Mouse (Mus musculus) neural tube, embryonic 13.5 days (tissue): ENCODE results near the gene Gpx1. TPM values are rescaled to one million over a fixed set of nuclear protein-coding genes. Genes with fewer than 3 reads are reported as not detected.
A peak's percentile ranks its signal among the peaks of the same experiment; 100 is the strongest.

ENCODE experiments used
- ATAC-seq: fragments of 200-750 bp; cut with Nextera tagmentation; 2 replicates; pipeline ENCODE4 v1.8.0; 2017; ENCODE audit warnings: low read depth, mild to moderate bottlenecking, moderate TSS enrichment, moderate library complexity
- H3K27ac ChIP-seq: fragments of 300-500 bp; sonication (generic); replicated peaks from 2 replicates; pipeline ENCODE4 v1.5.1; 2015; ENCODE audit warnings: moderate library complexity, mild to moderate bottlenecking, inconsistent platforms
- H3K27me3 ChIP-seq: fragments of 300-500 bp; sonication (generic); 2 replicates; pipeline ENCODE4 v1.6.1; 2015; ENCODE audit warnings: mild to moderate bottlenecking, inconsistent platforms
- H3K36me3 ChIP-seq: fragments of 300-500 bp; sonication (generic); 2 replicates; pipeline ENCODE4 v1.6.1; 2015; ENCODE audit warnings: mild to moderate bottlenecking, inconsistent platforms
- H3K4me1 ChIP-seq: fragments of 300-500 bp; sonication (generic); replicated peaks from 2 replicates; pipeline ENCODE4 v1.6.1; 2015; ENCODE audit warnings: inconsistent platforms
- H3K4me2 ChIP-seq: fragments of 300-500 bp; sonication (generic); 2 replicates; pipeline ENCODE4 v1.6.1; 2015; ENCODE audit warnings: inconsistent platforms, mild to moderate bottlenecking, moderate library complexity
- H3K4me3 ChIP-seq: fragments of 300-500 bp; sonication (generic); 2 replicates; pipeline ENCODE4 v1.5.1; 2015; ENCODE audit warnings: mild to moderate bottlenecking, inconsistent platforms
- H3K9ac ChIP-seq: fragments of 300-500 bp; sonication (generic); 2 replicates; pipeline ENCODE4 v1.6.1; 2015; ENCODE audit warnings: moderate library complexity, mild to moderate bottlenecking, inconsistent platforms
- H3K9me3 ChIP-seq: fragments of 300-500 bp; sonication (generic); 2 replicates; pipeline ENCODE4 v1.6.1; 2016; ENCODE audit warnings: inconsistent platforms
- WGBS: fragments of 180-500 bp; shearing (Covaris S2); methylation state at CpG from one replicate; pipeline ENCODE4 v1.1.7; 2015; 5-methylcytosine and 5-hydroxymethylcytosine counted together
- polyA plus RNA-seq: library from polyadenylated mRNA; unstranded; fragments of >200 nt; fragmentation: Nextera tagmentation; extraction: Ambion mirVana; gene quantifications from 2 replicates; pipeline ENCODE4 v1.2.1, GENCODE M21; 2015

Gene Gpx1
- polyA plus RNA-seq, 1 experiment from 2014 or later = 548 TPM

DNA sequence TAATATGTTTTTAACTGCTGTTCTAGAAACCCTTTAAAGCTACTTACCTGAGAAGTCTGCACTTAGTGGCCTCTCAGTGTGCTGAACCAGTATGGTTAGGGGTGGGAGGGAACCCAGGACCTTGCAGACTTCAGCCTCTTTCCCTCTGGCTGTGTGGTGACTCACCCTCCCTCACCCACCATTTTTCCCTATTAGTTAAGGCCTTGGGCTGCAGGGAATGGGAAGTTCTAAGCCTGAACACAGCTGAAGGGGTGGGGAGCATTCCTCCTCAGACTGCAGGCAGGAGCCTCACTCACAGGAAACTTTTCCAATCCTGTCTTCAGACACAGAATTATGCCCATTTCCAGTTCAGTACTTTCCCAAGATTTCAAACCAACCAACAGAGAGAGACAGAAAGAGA is 3.1 kb downstream of the Gpx1 start:
- Histone ChIP-seq H3K27me3 (no peaks in the 10 kb centered on the region), H3K4me2 (0 out of 2 replicates have a peak overlapping the region, but pooled peaks have one; percentile 3), H3K36me3 (0 out of 2 replicates have a peak, but pooled peaks cover 5% of the 10 kb centered on the region), H3K9me3 (no peaks in the 10 kb centered on the region), H3K4me3 (no peak overlapping the region), H3K4me1 (peaks cover 39% of the 10 kb centered on the region), H3K9ac (0 out of 2 replicates have a peak overlapping the region, but pooled peaks have one; percentile 95), H3K27ac (no peak overlapping the region)
- no peak for ATAC-seq

- H3K36me3 ChIP-seq = 0 out of 2 replicates have a peak, but pooled peaks cover 5% of the 10 kb centered on the region
- H3K4me1 ChIP-seq = peaks cover 41% of the 10 kb centered on the region
- no peaks in the 10 kb centered on the region for H3K27me3 ChIP-seq
- 44% methylated on average over 5 of the region's 5 CpGs for WGBS
- no peak for ATAC-seq
- H3K9me3 ChIP-seq = no peaks in the 10 kb centered on the region
- H3K27ac ChIP-seq = no peak overlapping the region
- no peak overlapping the region for H3K4me2 ChIP-seq
- no peak overlapping the region for H3K9ac ChIP-seq
- H3K4me3 ChIP-seq = no peak overlapping the region
These were observed 3.7 kb downstream of the Gpx1 start for GRCm38 (mm10) chr9:108342301-108342831.

- H3K36me3 ChIP-seq = no peaks in the 10 kb centered on the region
- ATAC-seq = no peak
- H3K4me1 ChIP-seq = peaks cover 41% of the 10 kb centered on the region
- no peaks in the 10 kb centered on the region for H3K9me3 ChIP-seq
- no peak overlapping the region for H3K4me3 ChIP-seq
- WGBS = 82% methylated on average over 3 of the region's 3 CpGs
- no peak overlapping the region for H3K4me2 ChIP-seq
- H3K27ac ChIP-seq = no peak overlapping the region
- 0 out of 2 replicates have a peak overlapping the region, but pooled peaks have one; percentile 2 for H3K9ac ChIP-seq
- no peaks in the 10 kb centered on the region for H3K27me3 ChIP-seq
These were observed 4.6 kb downstream of the Gpx1 start for GRCm38 (mm10) chr9:108343331-108343730.

DNA sequence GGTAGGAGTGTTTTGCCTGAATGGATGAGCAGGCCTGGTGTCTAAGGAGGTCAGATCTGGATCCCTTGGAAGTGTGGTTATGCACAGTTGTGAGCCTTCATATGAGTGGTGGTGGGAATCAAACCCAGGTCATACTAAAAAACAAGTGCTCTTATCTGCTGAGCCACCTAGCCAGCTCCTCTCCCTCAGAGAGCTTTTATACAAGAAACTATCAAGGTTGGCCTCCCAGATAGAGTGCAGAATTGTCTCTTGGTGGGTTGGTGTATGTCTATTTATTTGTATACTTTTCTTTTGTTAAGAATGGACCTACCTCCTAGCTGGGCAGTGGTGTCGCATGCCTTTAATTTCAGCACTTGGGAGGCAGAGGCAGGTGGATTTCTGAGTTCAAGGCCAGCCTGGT is 5.1 kb downstream of the Gpx1 start:
- Histone ChIP-seq H3K4me1 (peaks cover 41% of the 10 kb centered on the region), H3K27ac (no peak overlapping the region), H3K9ac (no peak overlapping the region), H3K36me3 (no peaks in the 10 kb centered on the region), H3K9me3 (no peaks in the 10 kb centered on the region), H3K27me3 (no peaks in the 10 kb centered on the region), H3K4me2 (no peak overlapping the region), H3K4me3 (no peak overlapping the region)
- WGBS = 93% methylated on average over 1 of the region's 1 CpGs
- no peak for ATAC-seq

DNA sequence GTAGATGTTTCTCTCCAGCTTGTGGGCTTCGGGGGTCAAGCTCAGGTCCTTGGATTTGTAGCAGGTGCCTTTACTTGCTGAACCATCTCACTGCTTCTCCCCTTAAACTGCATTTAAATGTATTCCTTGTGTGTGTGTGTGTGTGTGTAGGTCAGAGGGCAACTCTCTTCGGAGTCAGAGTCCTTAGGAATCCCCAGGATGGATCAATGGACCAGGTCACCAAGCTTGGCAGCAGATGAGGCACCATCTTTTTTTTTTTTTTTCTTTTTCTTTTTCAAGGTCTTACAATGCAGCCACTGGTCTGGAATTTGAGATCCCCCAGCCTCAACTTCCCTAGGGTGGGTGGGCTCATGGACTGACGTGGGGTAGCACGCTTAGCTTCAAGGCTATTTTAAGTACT is 5.8 kb downstream of the Gpx1 start:
- peaks cover 47% of the 10 kb centered on the region for H3K4me1 ChIP-seq
- H3K9ac ChIP-seq = no peak overlapping the region
- no peaks in the 10 kb centered on the region for H3K9me3 ChIP-seq
- WGBS = 78% methylated on average over 4 of the region's 4 CpGs
- no peaks in the 10 kb centered on the region for H3K27me3 ChIP-seq
- no peaks in the 10 kb centered on the region for H3K36me3 ChIP-seq
- no peak overlapping the region for H3K4me3 ChIP-seq
- no peak overlapping the region for H3K4me2 ChIP-seq
- H3K27ac ChIP-seq = no peak overlapping the region
- ATAC-seq = no peak

- H3K4me3 ChIP-seq = peak overlapping the region; percentile 89
- 4% methylated on average over 11 of the region's 11 CpGs for WGBS
- peaks cover 24% of the 10 kb centered on the region for H3K4me1 ChIP-seq
- peak overlapping the region; percentile 89 for H3K4me2 ChIP-seq
- H3K36me3 ChIP-seq = peaks cover 24% of the 10 kb centered on the region
- H3K9ac ChIP-seq = peak overlapping the region; percentile 93
- ATAC-seq = no peak
- peak overlapping the region; percentile 98 for H3K27ac ChIP-seq
- H3K9me3 ChIP-seq = no peaks in the 10 kb centered on the region
- no peaks in the 10 kb centered on the region for H3K27me3 ChIP-seq
These were observed 8.3 kb downstream of the Gpx1 start for GRCm38 (mm10) chr9:108347024-108347423.

GRCm38 (mm10) chr9:108347540-108348289 is 9.0 kb downstream of the Gpx1 start, which contains the start of gene Usp4:
Gene Usp4 (plus strand): TSS chr9:108347853.
- Histone ChIP-seq H3K36me3 (peaks cover 31% of the 10 kb centered on the region), H3K27me3 (no peaks in the 10 kb centered on the region), H3K27ac (peak within 1 kb of the TSS; percentile 98), H3K9ac (peak within 1 kb of the TSS; percentile 93), H3K4me2 (peak within 1 kb of the TSS; percentile 89), H3K4me1 (peaks cover 24% of the 10 kb centered on the region), H3K9me3 (no peaks in the 10 kb centered on the region), H3K4me3 (peak within 1 kb of the TSS; percentile 89)
- ATAC-seq = peak; percentile 96
- under 1% methylated on average over 67 of the region's 75 CpGs for WGBS

DNA sequence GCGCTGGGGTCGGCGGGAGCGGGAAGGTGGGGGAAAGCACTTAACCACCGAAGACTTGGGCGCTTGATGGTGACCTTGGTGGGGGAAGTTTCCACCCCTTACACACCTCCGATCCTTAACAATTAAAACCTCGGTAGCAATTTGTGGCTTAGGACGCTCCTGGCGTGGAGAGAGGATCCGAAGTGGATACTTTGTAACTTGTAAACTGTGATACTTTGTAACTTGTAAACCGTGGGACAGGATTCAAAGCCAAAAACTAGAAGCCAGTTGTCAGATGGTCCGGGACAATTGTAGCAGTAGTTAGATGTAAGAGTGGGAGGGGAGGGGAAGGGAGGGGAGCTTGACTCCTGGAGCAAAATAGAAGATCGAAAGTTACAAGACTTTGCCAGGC is 9.6 kb downstream of the Gpx1 start:
- no peak; the same call in 1 of the 2 replicates for ATAC-seq
- peaks cover 24% of the 10 kb centered on the region for H3K4me1 ChIP-seq
- H3K9ac ChIP-seq = peak overlapping the region; percentile 93
- peaks cover 37% of the 10 kb centered on the region for H3K36me3 ChIP-seq
- peak overlapping the region; percentile 89 for H3K4me2 ChIP-seq
- H3K9me3 ChIP-seq = no peaks in the 10 kb centered on the region
- peak overlapping the region; percentile 89 for H3K4me3 ChIP-seq
- 10% methylated on average over 14 of the region's 14 CpGs for WGBS
- peak overlapping the region; percentile 98 for H3K27ac ChIP-seq
- no peaks in the 10 kb centered on the region for H3K27me3 ChIP-seq

DNA sequence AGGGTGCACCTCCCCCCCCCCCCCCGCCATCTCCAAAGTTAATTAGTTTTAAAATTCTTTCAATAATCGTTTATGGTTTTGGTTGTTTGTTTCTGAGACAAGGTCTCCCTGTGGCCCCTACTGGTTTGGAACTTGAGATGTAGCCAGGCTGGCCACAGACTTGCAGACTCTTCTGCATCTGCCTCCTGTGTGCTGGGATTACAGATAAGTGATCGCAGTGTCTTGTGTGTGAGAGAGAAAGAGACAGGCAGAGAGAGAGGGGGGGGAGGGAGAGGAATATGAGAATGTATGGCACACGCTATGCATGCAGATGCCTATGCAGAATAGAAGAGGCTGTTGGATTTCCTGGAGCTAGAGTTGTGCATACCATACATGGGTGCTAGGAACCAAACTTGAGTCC is 11.0 kb downstream of the Gpx1 start:
- no peaks in the 10 kb centered on the region for H3K27me3 ChIP-seq
- 95% methylated on average over 4 of the region's 4 CpGs for WGBS
- H3K9me3 ChIP-seq = no peaks in the 10 kb centered on the region
- H3K4me2 ChIP-seq = no peak overlapping the region
- no peak overlapping the region for H3K27ac ChIP-seq
- H3K4me3 ChIP-seq = no peak overlapping the region
- H3K4me1 ChIP-seq = peaks cover 24% of the 10 kb centered on the region
- H3K36me3 ChIP-seq = peaks cover 51% of the 10 kb centered on the region
- ATAC-seq = no peak
- no peak overlapping the region for H3K9ac ChIP-seq

- WGBS = 93% methylated on average over 9 of the region's 9 CpGs
- no peak overlapping the region for H3K9ac ChIP-seq
- no peak overlapping the region for H3K4me3 ChIP-seq
- no peak overlapping the region for H3K4me2 ChIP-seq
- peaks cover 95% of the 10 kb centered on the region for H3K36me3 ChIP-seq
- no peak overlapping the region for H3K27ac ChIP-seq
- no peak for ATAC-seq
- no peaks in the 10 kb centered on the region for H3K4me1 ChIP-seq
- H3K9me3 ChIP-seq = no peaks in the 10 kb centered on the region
- no peaks in the 10 kb centered on the region for H3K27me3 ChIP-seq
These were observed 39.5 kb downstream of the Gpx1 start for GRCm38 (mm10) chr9:108378234-108378633.

DNA sequence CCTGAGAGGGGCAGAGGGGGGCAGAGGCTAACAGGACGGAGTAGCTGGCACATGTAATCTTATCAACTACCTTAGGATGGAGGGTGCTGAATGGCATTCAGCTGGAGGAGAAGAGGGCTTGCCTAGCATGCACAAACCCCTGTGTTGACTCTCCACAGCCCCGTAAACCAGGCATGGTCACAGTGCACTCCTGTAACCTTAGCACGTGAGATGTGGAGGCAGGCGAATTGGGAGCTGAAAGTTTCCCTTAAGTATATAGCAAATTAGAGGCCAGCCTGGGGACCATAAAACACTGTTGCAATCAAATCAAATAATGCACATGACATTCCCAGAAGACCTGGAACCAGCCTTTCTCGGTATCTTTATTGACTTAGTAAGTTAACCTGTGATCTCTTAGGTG is 40.0 kb downstream of the Gpx1 start:
- Histone ChIP-seq H3K4me1 (no peaks in the 10 kb centered on the region), H3K27ac (no peak overlapping the region), H3K4me2 (no peak overlapping the region), H3K4me3 (no peak overlapping the region), H3K27me3 (no peaks in the 10 kb centered on the region), H3K9me3 (no peaks in the 10 kb centered on the region), H3K36me3 (peaks cover 95% of the 10 kb centered on the region), H3K9ac (no peak overlapping the region)
- no peak for ATAC-seq
- 86% methylated on average over 5 of the region's 5 CpGs for WGBS

DNA sequence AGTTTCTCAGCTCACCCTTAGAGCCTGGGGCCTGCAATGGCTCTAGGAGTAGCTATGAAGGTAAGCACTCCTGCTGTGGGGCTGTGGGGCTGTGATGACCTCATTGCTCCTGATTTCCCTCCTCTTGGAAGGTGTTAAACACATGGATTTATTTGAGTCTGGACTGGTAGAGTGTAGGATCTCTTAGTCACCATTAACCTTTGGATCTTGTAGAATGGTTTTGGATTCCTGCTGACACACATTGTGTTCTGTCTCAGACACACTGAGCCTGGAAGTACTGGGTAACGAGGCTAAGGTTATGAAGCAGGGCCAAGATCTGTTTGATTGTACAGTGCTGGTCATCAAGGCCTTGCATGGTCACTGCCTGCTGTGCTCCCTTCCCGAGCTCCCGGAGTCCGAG is 40.6 kb downstream of the Gpx1 start:
- Histone ChIP-seq H3K36me3 (peaks cover 95% of the 10 kb centered on the region), H3K9ac (no peak overlapping the region), H3K4me1 (no peaks in the 10 kb centered on the region), H3K27me3 (no peaks in the 10 kb centered on the region), H3K4me3 (no peak overlapping the region), H3K27ac (no peak overlapping the region), H3K9me3 (no peaks in the 10 kb centered on the region), H3K4me2 (no peak overlapping the region)
- WGBS = 84% methylated on average over 4 of the region's 4 CpGs
- no peak for ATAC-seq
